Mouse (Mus musculus) stomach, postnatal 0 days (tissue): ENCODE results near the gene Alkbh2.

Source experiments
- CTCF ChIP-seq: IDR thresholded peaks from 2 replicates; pipeline ENCODE4 v1.5.1; 2016; ENCODE audit warnings: antibody characterized with exemption, low read depth, mild to moderate bottlenecking, moderate library complexity
- EP300 ChIP-seq: optimal IDR thresholded peaks from 2 replicates; pipeline ENCODE3; 2016; ENCODE audit warnings: antibody characterized with exemption

DNA sequence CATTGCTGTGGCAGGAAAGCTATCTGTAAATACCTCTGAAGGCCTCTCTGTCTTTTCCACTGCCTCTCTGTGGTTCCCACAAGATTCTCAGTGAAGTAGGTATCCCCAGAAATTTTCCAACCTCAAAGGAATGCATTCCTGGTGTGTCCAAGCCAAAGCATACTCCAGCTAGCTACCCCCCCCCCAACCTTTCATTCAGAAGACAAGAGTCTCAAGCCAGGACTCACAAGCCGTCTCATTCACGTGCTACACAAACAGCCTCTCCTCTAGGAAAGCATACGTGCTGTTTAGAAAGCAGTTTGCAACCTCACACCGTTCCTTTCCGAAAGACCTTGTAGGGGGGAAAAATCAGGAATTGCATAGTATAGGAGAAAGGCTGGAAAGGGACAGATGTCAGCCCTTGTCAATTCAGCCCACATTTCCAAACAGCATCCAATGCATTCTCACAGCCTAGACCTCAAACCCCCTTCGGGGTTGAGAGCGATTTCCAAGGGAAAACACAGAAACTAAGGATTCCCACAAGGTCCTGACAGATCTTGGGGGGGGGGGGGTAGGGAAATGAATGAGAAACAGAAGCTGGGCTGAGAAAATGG is 37.5 kb downstream of the Alkbh2 start:
- TF ChIP-seq EP300 (no peak), CTCF (no peak)
